28 mouse cellular contexts compared by ENCODE assay signal in genomic region chr14:120864896-120865295, GRCm38 (mm10).
"Had no signal": no experiment of that assay in that cellular context is flagged by ENCODE, and none has a peak within 500 bp of the region (broad histone marks: within the 10 kb centered on the region; RNA-seq: fewer than 3 reads in every experiment).

No protein-coding gene starts in this region.

- H3K9ac ChIP-seq: limb, embryonic 12.5 days; limb, embryonic 13.5 days; limb, embryonic 15.5 days; liver, embryonic 12.5 days; liver, embryonic 13.5 days; liver, embryonic 14.5 days; liver, embryonic 15.5 days; liver, postnatal 0 days; lung, embryonic 14.5 days; lung, embryonic 15.5 days; midbrain, embryonic 12.5 days; midbrain, embryonic 13.5 days; midbrain, embryonic 15.5 days; neural tube, embryonic 12.5 days had no signal

- DNase-seq: left cerebral cortex, postnatal 4 days; liver; liver, embryonic 13.5 days; liver, postnatal 0 days; lung, adult 18-20 months; lung, adult 2 months; lung, embryonic 14.5 days; lung, postnatal 10 days; lung, postnatal 14 days; lung, postnatal 36 days; lung, postnatal 4 days; midbrain, embryonic 14.5 days had no signal

- H3K36me3 ChIP-seq: limb, embryonic 10.5 days; limb, embryonic 12.5 days; limb, embryonic 13.5 days; limb, embryonic 15.5 days; liver, embryonic 12.5 days; liver, embryonic 13.5 days; liver, embryonic 15.5 days; lung, embryonic 15.5 days; midbrain, embryonic 10.5 days; midbrain, embryonic 12.5 days; midbrain, embryonic 13.5 days; midbrain, embryonic 15.5 days; neural tube, embryonic 12.5 days had no signal

- H3K4me1 ChIP-seq: limb, embryonic 10.5 days; limb, embryonic 12.5 days; limb, embryonic 13.5 days; liver, embryonic 12.5 days; liver, embryonic 13.5 days; liver, embryonic 15.5 days; megakaryocyte, embryonic 14.5 days; midbrain, embryonic 10.5 days; midbrain, embryonic 12.5 days; midbrain, embryonic 13.5 days; midbrain, embryonic 15.5 days; neural tube, embryonic 12.5 days had no signal

- H3K9me3 ChIP-seq: limb, embryonic 15.5 days; liver, embryonic 12.5 days; liver, embryonic 15.5 days; lung, embryonic 15.5 days; midbrain, embryonic 13.5 days; midbrain, embryonic 15.5 days; neural tube, embryonic 12.5 days had no signal

- H3K27ac ChIP-seq: limb, embryonic 10.5 days; limb, embryonic 12.5 days; limb, embryonic 13.5 days; limb, embryonic 15.5 days; liver, embryonic 12.5 days; liver, embryonic 13.5 days; liver, embryonic 14.5 days; liver, embryonic 15.5 days; lung, embryonic 15.5 days; macrophage; midbrain, embryonic 10.5 days; midbrain, embryonic 12.5 days; midbrain, embryonic 13.5 days; midbrain, embryonic 15.5 days; neural tube, embryonic 12.5 days had no signal

- H3K4me3 ChIP-seq: limb, embryonic 10.5 days; limb, embryonic 12.5 days; limb, embryonic 13.5 days; limb, embryonic 15.5 days; liver, embryonic 12.5 days; liver, embryonic 13.5 days; liver, embryonic 15.5 days; lung, embryonic 15.5 days; megakaryocyte, embryonic 14.5 days; midbrain, embryonic 10.5 days; midbrain, embryonic 12.5 days; midbrain, embryonic 13.5 days; midbrain, embryonic 15.5 days; myocyte; neural tube, embryonic 12.5 days had no signal
